Mouse (Mus musculus): ENCODE measurements around the gene Spin1. TPM values are rescaled to one million over a fixed set of nuclear protein-coding genes. Genes with fewer than 3 reads are reported as not detected.

Spin1 gene
- polyA plus RNA-seq, 1 experiment from 2014 or later, result 127 TPM

GRCm38 (mm10) chr13:51191416-51192140, 90.9 kb downstream of the Spin1 start:
- in situ Hi-C loops (cut with MboI; ENCODE audit: low pct_unique_long_range_greater_than_20kb), result no loop called here
- ATAC-seq (no peak), DNase-seq (ENCODE audit: low read depth, low spot score) (no peak)
- no peaks in the 10 kb centered on the region for H3K27me3 ChIP-seq
- ChIA-PET CTCF (interaction anchor here (0.8 to 1.8 kb wide), 4 partner anchors 23 to 244 kb away, joined by 3 to 4 read pairs (median 3); no protein-coding TSS in a partner anchor), POLR2A (no interaction called here)
- TF ChIP-seq CTCF (IDR thresholded peaks at IDR 0.05), result peak; percentile 56

GRCm38 (mm10) chr13:51193893-51194292, 93.2 kb downstream of the Spin1 start:
- CTCF ChIA-PET, result interaction anchor here (2.5 kb wide), 1 partner anchor 224 kb away, joined by 5 read pairs; no protein-coding TSS in a partner anchor
- POLR2A ChIA-PET, result no interaction called here
- DNase-seq (ENCODE audit: low read depth, low spot score), result no peak
- TF ChIP-seq CTCF (IDR thresholded peaks at IDR 0.05), result no peak
- in situ Hi-C loops (cut with MboI; ENCODE audit: low pct_unique_long_range_greater_than_20kb), result no loop called here
- ATAC-seq, result no peak
- H3K27me3 ChIP-seq, result no peaks in the 10 kb centered on the region

GRCm38 (mm10) chr13:51197699-51198098, 97.0 kb downstream of the Spin1 start:
- CTCF ChIA-PET, result no interaction called here
- POLR2A ChIA-PET, result interaction anchor here (0.5 to 0.6 kb wide), 2 partner anchors 114 to 185 kb away, joined by 4 to 10 read pairs; no protein-coding TSS in a partner anchor
- no peak for TF ChIP-seq CTCF (IDR thresholded peaks at IDR 0.05)
- in situ Hi-C loops (cut with MboI; ENCODE audit: low pct_unique_long_range_greater_than_20kb), result no loop called here
- no peak for ATAC-seq
- no peaks in the 10 kb centered on the region for H3K27me3 ChIP-seq
- DNase-seq (ENCODE audit: low read depth, low spot score), result no peak

- no peak for TF ChIP-seq CTCF (IDR thresholded peaks at IDR 0.05)
- ATAC-seq (no peak), DNase-seq (ENCODE audit: low read depth, low spot score) (peak; percentile 62)
- ChIA-PET POLR2A (interaction anchor here (0.5 to 0.6 kb wide), 2 partner anchors 115 to 184 kb away, joined by 4 to 10 read pairs; no protein-coding TSS in a partner anchor), CTCF (no interaction called here)
- in situ Hi-C loops (cut with MboI; ENCODE audit: low pct_unique_long_range_greater_than_20kb), result no loop called here
- H3K27me3 ChIP-seq, result no peaks in the 10 kb centered on the region
Measured at GRCm38 (mm10) chr13:51198186-51198585, 97.5 kb downstream of the Spin1 start.

Other genes starting within 250 kb of the Spin1 start
- 0.17 TPM for gene Nxnl2, start 70.1 kb downstream of the Spin1 start, polyA plus RNA-seq (2021)

Data from Patski (cell line).